19 mouse cellular contexts compared by ENCODE assay signal in genomic region chr4:135209846-135210245, GRCm38 (mm10).
DNase-seq lines count a peak whose midpoint lies in the region; ATAC-seq and TF ChIP-seq lines count a peak whose summit lies in the region.
"Had no signal": no experiment of that assay in that cellular context is flagged by ENCODE, and none has a peak within 500 bp of the region (broad histone marks: within the 10 kb centered on the region; RNA-seq: fewer than 3 reads in every experiment).

No protein-coding gene starts in this region.

- no peaks in the 10 kb centered on the region for H3K36me3 ChIP-seq in heart, adult 2 months (ENCODE audit: control insufficient read depth, insufficient read depth, low read length)
- H3K36me3 ChIP-seq in heart, embryonic 11.5 days (ENCODE audit: control insufficient read depth, insufficient read depth, low read length) = peaks cover 18% of the 10 kb centered on the region
- peaks cover 11% of the 10 kb centered on the region for H3K36me3 ChIP-seq in lung, embryonic 14.5 days (ENCODE audit: insufficient read depth)
- peaks cover 32% of the 10 kb centered on the region for H3K36me3 ChIP-seq in E14TG2a.4 (ENCODE audit: insufficient read depth, low read length)

- H3K9ac ChIP-seq in heart, adult 2 months (ENCODE audit: low read depth, low read length) = no peak overlapping the region
- H3K9ac ChIP-seq in heart, embryonic 11.5 days (ENCODE audit: low read depth, low read length) = no peak overlapping the region
- H3K9ac ChIP-seq in lung, embryonic 14.5 days = no peak overlapping the region
- H3K9ac ChIP-seq: embryonic facial prominence, embryonic 13.5 days; forebrain, embryonic 12.5 days; hindbrain, embryonic 12.5 days had no signal

- 84% methylated on average over 2 of the region's 2 CpGs for WGBS in heart, adult 2 months
- WGBS in heart, embryonic 11.5 days (ENCODE audit: insufficient replicate concordance) = 73% methylated on average over 2 of the region's 2 CpGs
- WGBS in lung, embryonic 14.5 days = 65% methylated on average over 2 of the region's 2 CpGs

- peaks cover 3% of the 10 kb centered on the region; the same call in 1 of the 2 replicates for H3K27me3 ChIP-seq in heart, adult 2 months (ENCODE audit: control insufficient read depth, insufficient read depth, low read length)
- peaks cover 15% of the 10 kb centered on the region for H3K27me3 ChIP-seq in heart, embryonic 11.5 days (ENCODE audit: control insufficient read depth, insufficient read depth, low read length)
- peaks cover 11% of the 10 kb centered on the region for H3K27me3 ChIP-seq in lung, embryonic 14.5 days (ENCODE audit: insufficient read depth, low read length)
- peaks cover 26% of the 10 kb centered on the region for H3K27me3 ChIP-seq in E14TG2a.4 (ENCODE audit: insufficient read depth, low read length)

- no peak for TF ChIP-seq EP300 in heart, adult 2 months (IDR thresholded peaks at IDR 0.05; ENCODE audit: insufficient read depth, low read depth, low read length)

- TF ChIP-seq POLR2A in heart, adult 2 months (IDR thresholded peaks at IDR 0.05; ENCODE audit: insufficient read depth, low read depth, low read length) = no peak

- no peak overlapping the region for H3K4me3 ChIP-seq in heart, adult 2 months
- no peak overlapping the region for H3K4me3 ChIP-seq in heart, embryonic 11.5 days (ENCODE audit: low read depth, low read length)
- no peak overlapping the region for H3K4me3 ChIP-seq in lung, embryonic 14.5 days (ENCODE audit: low read depth, low read length)
- no peak overlapping the region for H3K4me3 ChIP-seq in E14TG2a.4 (replicated peaks; ENCODE audit: low read length)
- H3K4me3 ChIP-seq: embryonic facial prominence, embryonic 13.5 days; forebrain, embryonic 12.5 days; gastrocnemius, adult 2 months; hindbrain, embryonic 12.5 days had no signal

- H3K9me3 ChIP-seq in heart, embryonic 11.5 days (replicated peaks; ENCODE audit: control insufficient read depth, low read length) = peaks cover 2% of the 10 kb centered on the region; the same call in 1 of the 2 replicates
- no peaks in the 10 kb centered on the region for H3K9me3 ChIP-seq in lung, embryonic 14.5 days (ENCODE audit: low read depth, low read length)
- no peaks in the 10 kb centered on the region for H3K9me3 ChIP-seq in E14TG2a.4 (ENCODE audit: low read length)
- H3K9me3 ChIP-seq: embryonic facial prominence, embryonic 13.5 days; forebrain, embryonic 12.5 days; G1E had no signal

- H3K27ac ChIP-seq in heart, adult 2 months = no peak overlapping the region
- H3K27ac ChIP-seq in heart, embryonic 11.5 days (ENCODE audit: low read depth, low read length) = no peak overlapping the region
- H3K27ac ChIP-seq in lung, embryonic 14.5 days (ENCODE audit: low read depth) = no peak overlapping the region
- H3K27ac ChIP-seq: embryonic facial prominence, embryonic 13.5 days; forebrain, embryonic 12.5 days; gastrocnemius, adult 2 months; hindbrain, embryonic 12.5 days had no signal

- no peak for DNase-seq in heart, adult 2 months
- no peak for DNase-seq in lung, embryonic 14.5 days
- no peak for DNase-seq in lung, adult 18-20 months
- no peak for DNase-seq in adrenal gland, adult 8-10 months
- no peak for DNase-seq in cerebellum, adult 8-10 months
- DNase-seq: adrenal gland, postnatal 14 days; cerebellum, adult 11-12 months; cerebellum, adult 9-11 months; cerebellum, postnatal 36 days; gastrocnemius, adult 2 months; gastrocnemius, postnatal 25 days; heart, postnatal 10 days; heart, postnatal 4 days had no signal

- 0 out of 2 replicates have a peak, but pooled peaks have one; percentile 8 for TF ChIP-seq CTCF in heart, adult 2 months (IDR thresholded peaks at IDR 0.05)
- peak; percentile 17; the same call in 1 of the 2 replicates for TF ChIP-seq CTCF in lung, embryonic 14.5 days (IDR thresholded peaks at IDR 0.05; ENCODE audit: low read depth)
- TF ChIP-seq CTCF in E14TG2a.4 (conservative IDR thresholded peaks at IDR 0.05; ENCODE audit: low read length) = peak; percentile 14; the same call in 1 of the 2 replicates

- ATAC-seq in heart, embryonic 11.5 days (replicated peaks; ENCODE audit: insufficient number of reproducible peaks, low FRiP score, low TSS enrichment) = no peak
- ATAC-seq in lung, embryonic 14.5 days (ENCODE audit: insufficient read depth) = no peak

- H3K79me2 ChIP-seq in heart, adult 2 months (replicated peaks; ENCODE audit: control insufficient read depth, insufficient read depth, low read length) = no peaks in the 10 kb centered on the region

- H3K4me2 ChIP-seq in heart, embryonic 11.5 days = no peak overlapping the region
- H3K4me2 ChIP-seq in lung, embryonic 14.5 days = no peak overlapping the region
- H3K4me2 ChIP-seq: embryonic facial prominence, embryonic 13.5 days; forebrain, embryonic 12.5 days; hindbrain, embryonic 12.5 days had no signal

- intact Hi-C loops in heart, adult 2 months (cut with DNase I) = loop anchor here (5.0 kb wide), 1 partner anchor 318 kb away; no protein-coding TSS in a partner anchor

- peaks cover 2% of the 10 kb centered on the region; the same call in 1 of the 2 replicates for H3K4me1 ChIP-seq in heart, adult 2 months (ENCODE audit: control insufficient read depth, insufficient read depth, low read length)
- H3K4me1 ChIP-seq in heart, embryonic 11.5 days (ENCODE audit: control insufficient read depth, insufficient read depth, low read length) = no peaks in the 10 kb centered on the region
- no peaks in the 10 kb centered on the region for H3K4me1 ChIP-seq in lung, embryonic 14.5 days (ENCODE audit: insufficient read depth)
- peaks cover 21% of the 10 kb centered on the region for H3K4me1 ChIP-seq in E14TG2a.4 (replicated peaks; ENCODE audit: low read depth, low read length)
